Mouse (Mus musculus): ENCODE data around the gene Esrra.

Esrra gene

GRCm38 (mm10) chr19:6920741-6921636 is 624 bp downstream of the Esrra start:
- DNase-seq (ENCODE audit: low spot score), result peak; percentile 91

- peak; percentile 58 for DNase-seq (ENCODE audit: low spot score)
Observed at GRCm38 (mm10) chr19:6919876-6920740, 1.5 kb downstream of the Esrra start.

GRCm38 (mm10) chr19:6919431-6919830 is 2.2 kb downstream of the Esrra start:
- no peak for DNase-seq (ENCODE audit: low spot score)

GRCm38 (mm10) chr19:6918321-6918720 is 3.3 kb downstream of the Esrra start:
- no peak for DNase-seq (ENCODE audit: low spot score)

- DNase-seq (ENCODE audit: low spot score), result no peak
Observed at GRCm38 (mm10) chr19:6916496-6916895, 5.1 kb downstream of the Esrra start.

GRCm38 (mm10) chr19:6915276-6915675 is 6.3 kb downstream of the Esrra start:
- no peak for DNase-seq (ENCODE audit: low spot score)

- DNase-seq (ENCODE audit: low spot score), result no peak
Observed at GRCm38 (mm10) chr19:6914540-6914939, 7.1 kb downstream of the Esrra start.

- DNase-seq (ENCODE audit: low spot score), result no peak
Observed at GRCm38 (mm10) chr19:6913991-6914390, 7.6 kb downstream of the Esrra start.

GRCm38 (mm10) chr19:6913036-6913435 is 8.6 kb downstream of the Esrra start:
- no peak for DNase-seq (ENCODE audit: low spot score)

- no peak for DNase-seq (ENCODE audit: low spot score)
Observed at GRCm38 (mm10) chr19:6912205-6912970, 9.2 kb downstream of the Esrra start.

- no peak for DNase-seq (ENCODE audit: low spot score)
Observed at GRCm38 (mm10) chr19:6911101-6912074, 10.2 kb downstream of the Esrra start.

- DNase-seq (ENCODE audit: low spot score), result peak; percentile 63
Observed at GRCm38 (mm10) chr19:6910306-6910705, 11.3 kb downstream of the Esrra start.

- peak; percentile 90 for DNase-seq (ENCODE audit: low spot score)
Observed at GRCm38 (mm10) chr19:6909507-6910289, 11.9 kb downstream of the Esrra start, which contains the start of the genes Trmt112 and Prdx5. Trmt112 (plus strand) TSS chr19:6909698. Prdx5 (minus strand) TSS chr19:6910106.

- no peak for DNase-seq (ENCODE audit: low spot score)
Observed at GRCm38 (mm10) chr19:6909021-6909420, 12.6 kb downstream of the Esrra start.

- no peak for DNase-seq (ENCODE audit: low spot score)
Observed at GRCm38 (mm10) chr19:6907811-6908540, 13.6 kb downstream of the Esrra start.

- no peak for DNase-seq (ENCODE audit: low spot score)
Observed at GRCm38 (mm10) chr19:6907094-6907493, 14.5 kb downstream of the Esrra start.

GRCm38 (mm10) chr19:6906199-6906598 is 15.4 kb downstream of the Esrra start:
- DNase-seq (ENCODE audit: low spot score), result no peak

- no peak for DNase-seq (ENCODE audit: low spot score)
Observed at GRCm38 (mm10) chr19:6905498-6906159, 16.0 kb downstream of the Esrra start.

- DNase-seq (ENCODE audit: low spot score), result no peak
Observed at GRCm38 (mm10) chr19:6904846-6905245, 16.8 kb downstream of the Esrra start.
